Mouse (Mus musculus) kidney, adult 18-20 months (tissue): ENCODE data around the gene Hebp1.

ENCODE experiments used
- DNase-seq: peaks from one replicate; pipeline ENCODE4 v3.0.0; 2021

Hebp1 gene

DNA sequence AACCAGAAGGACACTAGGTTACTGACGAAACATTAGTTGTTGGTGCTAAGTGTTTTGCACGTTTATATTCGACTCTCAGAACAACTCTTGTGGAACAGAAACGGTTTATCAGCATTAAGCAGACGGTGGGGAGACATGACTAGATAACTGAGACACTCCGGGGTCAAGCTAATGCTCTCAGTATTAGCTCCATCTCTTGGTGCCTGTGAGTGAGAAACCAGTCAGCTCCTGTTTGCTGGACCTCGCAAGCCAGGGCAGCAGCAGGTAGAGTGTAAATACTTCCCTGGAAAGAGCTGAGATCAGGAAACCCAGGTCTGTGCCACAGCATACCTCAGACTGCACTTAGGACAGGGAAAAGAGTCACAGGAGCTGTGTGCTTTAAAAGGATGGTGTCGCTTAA lies 1.1 kb downstream of the Hebp1 start:
- no peak for DNase-seq

DNA sequence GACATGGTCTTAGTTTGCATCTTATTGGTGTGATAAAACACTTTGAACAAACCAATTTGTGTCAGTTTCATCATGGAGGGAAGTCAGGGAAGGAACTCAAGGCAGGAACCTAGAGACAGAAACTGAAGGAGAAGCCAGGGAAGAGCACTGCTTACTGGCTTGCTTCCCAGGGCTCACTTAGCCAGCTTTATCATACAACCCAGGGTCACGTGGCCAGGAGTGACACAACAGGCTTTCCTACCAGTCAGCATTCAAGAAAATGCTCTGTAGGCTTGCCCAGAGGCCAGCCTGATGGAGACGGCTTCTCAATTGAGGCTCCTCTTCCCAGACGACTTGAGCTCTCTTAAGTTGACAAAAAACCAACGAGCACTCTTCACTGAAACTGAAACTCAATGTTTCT lies 2.9 kb downstream of the Hebp1 start:
- no peak for DNase-seq

DNA sequence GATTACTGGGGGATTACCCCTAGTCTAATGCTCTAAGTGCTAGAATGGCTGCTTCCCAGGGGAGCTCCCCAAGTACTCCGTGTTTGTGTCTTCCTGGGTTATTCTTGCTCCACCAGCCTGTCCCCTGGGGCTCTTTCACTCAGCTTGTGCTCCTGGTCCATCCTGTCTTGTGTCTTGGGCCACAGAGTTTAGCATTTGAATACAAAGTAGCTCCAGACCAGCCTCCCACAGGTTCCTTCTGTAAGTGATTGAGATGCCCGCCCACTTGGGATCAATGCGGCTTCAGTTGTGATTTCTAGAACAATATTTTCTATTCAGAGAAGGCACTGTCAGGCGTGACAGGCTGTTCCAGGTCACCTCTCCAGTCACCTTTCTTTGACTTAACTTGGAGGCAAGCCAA lies 4.1 kb downstream of the Hebp1 start:
- DNase-seq = no peak

DNA sequence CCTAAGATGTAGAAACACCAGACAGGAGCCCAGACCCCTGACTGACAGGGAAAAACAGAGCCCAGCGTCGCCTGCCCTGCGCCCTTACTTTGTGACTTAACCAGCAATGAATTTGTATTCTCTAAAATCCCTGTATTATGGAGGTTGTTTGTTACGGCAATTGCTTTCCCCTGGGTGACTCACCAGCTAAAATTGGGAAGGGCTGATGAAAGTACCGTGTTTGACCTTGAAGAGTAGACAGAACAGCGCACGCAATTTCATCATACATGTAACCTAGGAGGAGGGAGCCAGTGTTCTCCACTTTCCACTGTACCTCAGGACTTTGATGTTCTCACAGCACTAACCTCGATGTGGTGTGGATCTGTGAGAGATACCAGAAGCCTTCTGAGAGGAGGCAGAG lies 4.8 kb downstream of the Hebp1 start:
- DNase-seq = no peak

DNA sequence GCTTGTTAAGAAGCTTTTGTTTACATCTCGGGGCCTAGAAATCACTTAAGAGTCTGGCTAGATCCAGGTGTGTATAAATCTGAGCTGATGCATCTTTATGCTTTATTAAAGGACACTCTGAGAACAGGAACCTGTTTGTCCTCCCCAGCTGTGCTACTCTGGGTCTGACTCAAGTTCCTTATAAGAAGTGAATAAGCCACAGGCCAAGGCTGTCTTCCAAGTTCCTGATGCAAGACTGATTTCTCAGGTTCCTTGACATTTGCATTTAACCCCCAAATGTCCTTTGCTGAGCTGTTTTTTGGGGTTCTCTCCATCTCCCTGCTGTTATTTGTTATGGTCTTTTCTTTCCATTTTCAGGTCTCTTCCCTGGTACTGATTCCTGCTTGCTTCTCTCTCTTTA lies 5.9 kb downstream of the Hebp1 start:
- DNase-seq = no peak

DNA sequence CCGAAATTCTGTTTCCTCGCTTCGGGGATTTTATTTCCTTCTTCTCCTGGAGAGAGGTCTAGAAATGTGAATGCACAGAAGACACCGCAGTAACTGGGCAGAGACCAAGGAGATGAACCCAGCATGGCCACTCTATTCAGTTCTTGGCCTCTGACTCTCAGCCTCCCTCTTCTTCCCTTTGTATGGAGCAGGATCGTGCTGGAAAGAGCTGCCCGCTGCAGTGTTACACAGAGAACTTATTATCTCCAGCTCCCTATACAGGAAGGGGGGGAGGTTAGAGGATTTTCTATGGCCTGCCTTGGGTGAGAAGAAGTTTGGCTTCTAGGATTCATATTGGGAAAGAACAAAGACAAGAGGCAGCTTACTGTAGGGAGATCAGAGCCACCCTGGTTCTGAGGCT lies 7.7 kb downstream of the Hebp1 start:
- DNase-seq = no peak

DNA sequence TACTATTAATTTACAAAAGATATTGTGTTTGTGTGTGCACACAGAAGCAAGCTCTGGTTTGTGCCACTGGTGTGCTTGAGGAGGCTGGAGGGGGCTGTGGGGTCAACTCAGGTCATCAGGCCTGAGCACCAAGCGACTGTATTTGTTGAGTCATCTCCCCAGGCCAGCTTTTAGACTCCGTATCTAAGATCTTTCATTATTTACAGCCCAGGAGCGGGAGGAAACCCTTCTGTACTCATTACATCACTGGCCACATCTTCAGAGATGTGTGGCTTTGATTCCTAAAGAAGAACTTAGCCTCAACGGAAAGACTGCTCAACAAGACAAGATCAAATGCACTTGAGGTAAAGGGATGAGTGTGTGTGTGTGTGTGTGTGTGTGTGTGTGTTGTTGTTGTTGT lies 9.2 kb downstream of the Hebp1 start:
- DNase-seq = no peak

DNA sequence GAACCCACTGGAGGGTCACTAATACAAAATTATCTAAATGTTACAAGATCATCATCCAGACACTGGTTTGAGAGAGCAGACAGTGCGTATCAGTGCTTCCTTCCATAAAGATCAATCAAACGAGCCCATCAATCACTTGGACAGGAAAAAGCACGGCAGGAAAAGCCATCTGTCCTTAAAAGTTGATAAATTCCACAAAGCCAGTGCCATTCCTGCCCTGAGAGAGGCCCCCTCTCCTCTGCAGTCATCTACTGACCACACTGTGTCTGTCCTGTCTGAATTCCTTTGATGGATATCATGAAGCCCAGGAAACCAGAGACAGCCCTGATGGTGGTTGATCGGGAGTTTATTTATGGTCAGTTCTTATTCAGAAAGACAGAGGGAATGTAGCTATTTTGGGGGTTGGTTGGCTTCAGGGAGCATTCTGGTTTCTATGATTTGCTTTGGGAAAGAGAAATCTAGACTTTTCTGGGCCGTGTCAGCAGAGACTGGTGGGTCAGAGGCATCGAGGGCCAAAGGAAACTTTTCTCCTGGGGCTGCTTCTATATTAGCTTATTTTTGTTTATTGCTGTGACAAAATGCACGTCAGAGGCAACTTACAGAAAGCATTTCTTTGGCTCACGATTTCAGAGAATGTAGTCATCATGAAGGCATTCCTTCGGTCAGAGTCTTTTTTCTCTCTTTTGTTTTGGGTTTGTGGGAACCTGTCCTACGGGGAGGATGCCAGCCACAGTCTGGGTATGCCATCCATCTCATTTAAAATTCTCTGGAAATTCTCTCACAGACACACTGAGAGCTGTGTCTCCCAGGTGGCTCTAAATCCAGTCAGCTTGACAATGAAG lies 10.5 kb downstream of the Hebp1 start:
- no peak for DNase-seq

DNA sequence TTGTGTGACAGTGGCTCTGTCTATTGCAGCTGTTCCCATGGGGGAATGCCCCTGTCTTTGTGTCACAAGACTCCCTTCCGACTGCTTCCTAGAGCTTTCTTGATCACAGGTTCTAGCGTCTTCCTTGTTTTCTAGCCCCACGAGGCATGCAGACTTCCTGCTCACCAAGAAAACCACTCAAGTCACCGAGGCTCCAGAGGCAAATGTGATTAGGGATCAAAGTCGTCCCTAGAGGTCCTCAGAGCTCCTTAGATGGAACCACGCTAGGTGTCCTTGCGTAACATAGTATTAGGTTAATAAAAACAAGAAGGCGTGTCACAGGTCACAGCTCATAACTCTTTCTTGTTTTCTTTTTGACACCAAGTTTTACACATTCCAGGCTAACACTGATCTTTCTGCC lies 13.9 kb downstream of the Hebp1 start:
- no peak for DNase-seq

DNA sequence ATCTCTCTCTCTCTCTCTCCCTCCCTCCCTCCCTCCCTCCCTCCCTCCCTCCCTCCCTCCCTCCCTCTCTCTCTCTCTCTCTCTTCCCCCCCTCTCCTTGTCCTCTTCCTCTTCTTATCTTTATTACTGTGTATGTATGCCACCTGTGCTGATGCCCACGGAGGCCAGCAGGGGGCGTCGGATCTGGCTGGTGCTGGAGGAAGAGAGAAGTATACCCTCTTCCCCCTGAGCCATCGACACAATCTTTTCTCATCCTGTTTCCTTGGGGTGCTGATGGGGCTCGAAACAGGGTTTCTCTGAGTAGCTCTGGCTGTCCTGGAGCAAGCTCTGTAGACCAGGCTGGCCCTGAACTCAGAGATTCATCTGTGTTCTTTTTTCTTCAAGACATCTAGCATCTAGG lies 14.9 kb downstream of the Hebp1 start:
- no peak for DNase-seq

DNA sequence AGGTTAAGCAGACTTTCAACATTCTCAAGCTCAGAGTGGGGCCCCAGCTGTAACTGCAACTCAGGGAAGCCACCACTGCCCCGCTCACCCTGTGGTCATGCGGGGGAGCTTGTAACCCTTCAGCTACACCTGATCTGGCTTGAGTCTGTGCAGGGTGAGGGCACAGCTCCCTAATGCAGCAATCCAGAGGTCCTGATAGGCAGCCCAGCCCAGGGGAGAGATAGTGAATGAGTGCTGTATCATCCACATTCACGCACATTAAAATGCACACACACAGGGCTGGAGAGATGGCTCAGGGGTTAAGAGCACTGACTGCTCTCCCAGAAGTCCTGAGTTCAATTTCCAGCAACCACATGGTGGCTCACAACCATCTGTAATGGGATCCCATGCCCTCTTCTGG lies 19.2 kb downstream of the Hebp1 start:
- DNase-seq = no peak

DNA sequence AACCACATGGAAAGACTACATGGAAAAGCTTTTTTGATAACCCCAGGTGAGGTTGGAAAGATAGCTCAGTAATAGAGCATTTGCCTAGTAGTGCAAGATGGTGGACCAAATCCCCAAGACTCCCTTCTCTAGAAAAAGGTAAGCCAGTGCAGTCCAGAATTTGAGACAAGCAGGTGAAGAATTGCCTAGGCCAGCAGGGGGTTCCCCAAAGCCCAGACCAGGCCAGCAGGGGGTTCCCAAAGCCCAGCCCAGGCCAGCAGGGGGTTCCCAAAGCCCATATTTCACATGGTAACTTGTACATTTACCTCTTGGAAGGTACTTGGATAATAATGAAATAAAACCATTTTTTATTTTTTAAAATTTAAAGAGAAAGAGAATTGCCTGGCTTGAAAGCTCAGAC lies 20.6 kb downstream of the Hebp1 start:
- DNase-seq = no peak

DNA sequence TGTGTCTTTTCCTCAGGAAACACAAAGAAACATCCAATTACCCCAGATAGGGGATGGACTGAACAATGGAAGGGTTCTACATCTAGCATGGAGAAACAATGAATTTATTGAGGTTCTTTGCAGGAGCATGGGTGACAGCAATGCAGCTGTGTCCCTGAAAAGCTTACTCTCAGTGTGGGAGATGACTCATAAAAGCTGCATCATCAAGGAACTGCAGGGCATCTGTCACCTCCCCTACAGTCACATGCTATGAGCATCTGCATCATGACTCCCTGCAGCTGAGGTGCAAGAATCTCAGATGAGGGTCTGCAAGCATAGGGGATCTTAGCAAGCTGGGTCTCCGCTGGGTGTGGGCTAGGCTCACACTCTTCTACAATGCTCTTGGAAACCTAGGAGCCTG lies 22.8 kb downstream of the Hebp1 start:
- no peak for DNase-seq

DNA sequence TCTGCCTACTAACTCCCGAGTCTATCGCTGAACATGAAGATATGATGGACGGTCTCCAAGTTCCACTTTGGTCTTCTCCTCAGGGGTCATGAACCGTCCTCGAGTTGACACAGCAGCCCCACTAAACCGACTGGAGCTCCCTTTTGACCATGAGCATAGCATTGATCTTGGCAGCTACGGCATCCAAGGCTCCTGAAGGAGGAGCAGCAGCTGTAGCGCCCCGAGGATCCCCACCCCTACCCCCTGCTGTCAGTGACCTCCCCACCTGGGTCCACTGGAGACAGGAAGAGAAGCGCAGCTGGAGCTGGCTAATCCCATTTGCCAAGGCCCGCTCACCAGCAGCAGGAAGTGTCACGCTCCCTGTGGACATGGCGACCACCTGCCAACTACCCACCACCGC lies 26.1 kb downstream of the Hebp1 start:
- no peak for DNase-seq

DNA sequence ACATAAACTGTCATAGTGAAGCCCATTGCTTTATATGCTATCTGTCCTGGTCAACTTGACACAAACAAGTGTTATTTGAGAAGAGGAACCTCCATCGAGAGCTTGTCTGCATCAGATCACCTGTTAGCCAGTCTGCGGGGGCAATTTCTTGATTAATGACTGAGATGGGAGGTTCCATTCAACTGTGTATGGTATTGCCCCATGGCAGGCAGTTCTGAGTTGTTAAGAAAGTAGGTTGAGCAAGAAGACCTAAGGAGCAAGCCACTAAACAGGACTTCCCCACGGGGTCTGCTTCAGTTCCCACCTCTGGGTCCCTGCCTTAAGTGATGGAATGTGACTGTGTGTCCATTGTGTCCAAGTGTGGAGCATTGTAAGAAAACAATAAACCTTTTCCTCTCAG lies 28.6 kb downstream of the Hebp1 start:
- no peak for DNase-seq

DNA sequence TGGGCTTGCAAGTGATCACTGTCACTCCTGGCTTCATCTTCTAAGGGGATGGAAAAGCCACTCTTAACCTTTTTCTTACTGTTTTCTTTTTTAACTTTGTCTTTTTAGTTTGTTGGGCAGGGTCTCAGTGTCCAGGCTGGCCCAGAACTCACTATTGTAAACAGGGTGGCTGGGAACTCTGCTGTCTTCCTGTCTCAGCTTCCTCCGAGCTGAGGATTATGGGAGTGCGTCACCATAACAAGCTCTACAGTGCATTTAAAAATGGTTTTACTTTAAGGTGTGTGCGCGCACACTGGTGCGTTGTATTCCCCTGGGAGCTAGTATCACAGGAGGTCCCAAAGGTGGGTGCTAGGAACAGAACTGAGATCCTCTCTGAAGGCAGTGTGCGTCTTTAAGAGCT lies 29.4 kb downstream of the Hebp1 start:
- DNase-seq = no peak

DNA sequence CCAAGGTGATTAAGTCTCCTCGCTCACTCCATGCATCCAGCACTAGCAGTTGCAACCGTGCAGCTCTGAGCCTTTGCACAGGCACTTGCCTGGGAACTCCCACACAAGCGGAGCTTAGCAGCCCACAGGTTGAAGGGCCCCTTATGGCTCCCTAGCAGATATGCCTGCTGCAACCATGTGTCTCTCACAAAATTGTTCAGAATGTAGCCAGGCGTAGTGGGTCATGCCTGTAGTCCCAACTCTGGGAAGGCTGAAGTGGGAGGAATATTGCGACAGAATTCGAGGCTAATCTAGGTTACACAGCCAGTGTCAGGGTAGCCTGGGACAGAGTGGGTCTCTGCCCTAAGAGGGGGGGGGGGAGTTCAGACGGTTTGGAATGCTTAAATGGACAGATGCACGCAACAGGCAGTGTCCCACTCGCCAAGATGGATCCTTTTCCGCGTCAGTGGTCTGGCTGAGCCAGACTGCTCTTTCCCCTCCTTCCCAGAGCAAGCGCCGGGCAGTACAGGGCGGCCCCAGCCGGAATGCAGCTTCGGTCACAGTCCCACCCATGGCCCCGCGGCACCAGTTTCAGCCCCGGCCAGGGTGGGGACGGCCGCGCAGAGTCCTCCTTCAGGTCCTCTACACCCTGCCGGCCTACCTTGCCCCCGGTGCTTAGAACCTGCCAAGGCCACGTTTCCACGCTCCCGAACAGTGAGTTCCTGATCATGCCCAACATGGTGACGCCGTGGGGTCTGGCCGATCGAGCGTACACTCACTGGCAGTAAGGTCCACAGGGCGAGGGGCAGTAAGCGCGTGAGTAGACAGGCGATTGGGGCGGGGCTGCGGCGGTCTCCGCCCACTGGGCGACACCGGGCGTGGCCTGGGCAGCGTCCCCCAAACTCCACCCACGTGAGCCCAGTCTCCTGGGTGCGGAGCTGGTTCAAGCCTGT lies 30.2 kb downstream of the Hebp1 start:
- peak; percentile 91 for DNase-seq

DNA sequence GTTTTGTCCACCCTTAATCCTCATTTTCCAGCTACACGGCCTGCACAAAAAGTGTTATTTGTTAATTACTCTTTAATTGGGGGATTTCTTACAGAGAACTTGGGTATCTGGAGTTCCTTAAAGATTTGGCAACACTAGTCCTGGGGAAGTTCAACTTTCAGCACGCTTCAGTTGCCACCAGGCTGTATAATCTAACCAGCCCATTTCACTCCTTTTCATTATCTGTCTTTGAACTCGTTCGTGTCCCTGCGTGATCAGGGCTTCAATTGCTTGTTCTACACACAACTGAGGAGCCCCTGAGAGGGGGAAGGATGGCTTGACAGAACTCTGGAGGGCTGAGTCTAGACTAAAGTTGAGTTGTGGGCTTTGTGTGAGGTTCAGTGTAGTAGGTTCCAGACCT lies 31.1 kb downstream of the Hebp1 start:
- DNase-seq = no peak

DNA sequence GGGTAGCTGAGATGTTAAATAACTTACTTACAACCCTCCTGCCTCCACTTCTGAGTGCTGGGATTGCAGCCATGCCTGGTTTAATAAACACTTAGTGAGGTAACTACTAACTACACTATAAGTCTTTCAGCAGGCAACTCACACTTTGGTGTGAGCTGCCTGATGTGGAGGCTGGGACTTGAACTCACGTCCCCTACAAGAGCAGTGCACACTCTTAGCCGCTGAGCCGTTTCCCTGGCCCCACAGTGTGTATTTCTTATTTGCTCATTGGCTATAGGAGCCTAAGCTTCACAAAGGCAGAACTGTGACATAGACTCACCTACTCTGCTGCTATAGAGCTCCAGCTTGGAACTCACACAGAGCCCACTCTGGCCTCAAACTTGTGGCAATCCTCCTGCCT lies 31.6 kb downstream of the Hebp1 start:
- no peak for DNase-seq

DNA sequence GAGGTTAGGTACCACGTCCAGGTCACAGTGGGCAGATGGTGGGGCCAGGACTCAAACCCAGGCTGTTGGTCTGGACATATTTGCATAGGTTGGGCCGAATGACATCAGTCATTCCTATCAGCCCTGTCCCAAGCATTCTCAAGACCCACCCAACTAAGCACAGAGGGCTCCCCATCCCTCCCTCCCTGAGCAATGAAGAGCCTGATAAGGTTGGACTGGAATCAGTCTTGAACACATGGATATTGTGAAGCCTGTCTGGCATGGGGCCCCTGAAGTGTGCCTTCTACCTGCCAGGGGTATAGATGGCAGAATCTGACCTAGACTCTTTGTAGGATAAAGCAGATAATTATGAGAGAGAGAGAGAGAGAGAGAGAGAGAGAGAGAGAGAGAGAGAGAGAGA lies 32.1 kb downstream of the Hebp1 start:
- DNase-seq = no peak

DNA sequence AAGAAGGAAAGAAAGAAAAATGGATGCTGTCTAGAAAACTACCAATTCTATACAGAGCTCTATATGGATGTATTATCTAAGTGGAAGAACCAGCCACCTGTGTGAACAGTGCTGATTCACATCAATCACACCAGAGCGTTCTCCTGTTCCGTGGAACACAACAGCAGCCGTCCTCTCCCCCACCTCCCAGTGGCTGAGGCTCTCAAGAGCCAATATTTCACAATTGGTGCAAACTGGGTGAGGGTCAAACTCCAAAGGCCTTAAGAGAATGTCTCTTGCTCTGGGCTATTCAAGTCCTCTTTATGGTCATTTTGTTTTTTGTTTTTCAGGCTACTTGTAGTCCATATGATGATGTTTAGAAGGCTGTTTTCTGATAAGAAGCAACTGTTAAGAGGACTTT lies 32.6 kb downstream of the Hebp1 start:
- DNase-seq = no peak

DNA sequence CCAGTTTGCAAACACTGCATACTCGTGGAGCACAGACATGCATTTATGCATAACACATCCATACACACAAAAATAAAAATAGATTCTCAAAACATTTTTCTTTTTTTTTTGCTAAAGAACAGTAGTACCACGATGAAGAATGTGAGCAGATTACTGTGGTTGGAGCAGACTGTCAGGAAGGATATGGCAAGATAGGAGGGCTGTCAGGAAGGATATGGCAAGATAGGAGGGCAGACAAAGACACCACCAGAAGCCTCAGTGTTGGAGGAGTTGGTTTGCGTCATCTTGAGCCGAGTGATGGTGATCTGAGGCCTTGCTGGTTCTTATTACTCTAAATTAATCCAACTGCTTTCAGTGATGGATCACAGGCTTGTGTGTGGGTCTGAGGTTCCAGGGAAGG lies 35.0 kb downstream of the Hebp1 start:
- DNase-seq = no peak

DNA sequence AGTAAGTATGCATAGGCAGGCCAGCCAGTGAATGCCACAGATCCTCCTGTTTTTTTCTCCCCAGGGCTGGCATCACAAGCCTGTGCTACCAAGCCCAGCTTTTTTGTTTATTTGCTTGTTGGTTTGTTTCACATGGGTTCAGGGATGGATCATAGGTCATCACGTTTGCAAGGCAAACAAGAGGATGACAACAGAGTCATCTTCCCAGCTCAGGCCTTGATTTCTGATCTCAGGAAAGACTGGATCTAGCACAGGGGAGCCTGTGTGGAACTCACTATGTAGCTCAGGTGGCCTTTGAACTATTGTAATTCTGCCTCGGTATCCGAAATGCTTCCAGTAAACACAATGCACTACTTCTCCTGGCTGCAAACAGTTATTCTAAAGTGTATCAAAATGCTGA lies 35.5 kb downstream of the Hebp1 start:
- no peak for DNase-seq

DNA sequence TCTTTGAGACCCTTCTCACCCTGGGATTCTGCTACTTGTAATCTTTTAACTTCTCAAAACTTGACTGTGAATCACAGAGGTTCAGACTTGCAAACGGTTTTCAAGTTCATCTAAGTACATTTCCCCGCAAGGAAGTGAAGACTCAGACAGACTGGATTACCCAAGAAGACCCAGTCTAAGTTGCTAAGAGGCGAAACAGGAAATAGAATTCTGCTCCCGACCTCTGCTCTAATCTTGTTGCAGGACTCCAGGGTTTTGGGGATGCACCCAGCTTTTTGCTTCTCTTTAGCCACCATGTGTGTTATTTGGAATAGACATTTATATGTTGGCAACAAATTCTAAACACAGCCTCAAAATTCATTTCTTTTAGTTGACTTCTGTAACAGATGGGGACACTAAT lies 36.5 kb downstream of the Hebp1 start:
- DNase-seq = no peak
